Mouse (Mus musculus) layer of hippocampus, postnatal 36 days (tissue): Measurements from ENCODE around the gene Ace. TPM values are rescaled to one million over a fixed set of nuclear protein-coding genes. Genes with fewer than 3 reads are reported as not detected.
"Not testable (repeated sequence)": the region's sequence is repeated elsewhere in the genome, so short reads cannot be mapped to it uniquely, and the experiment has no call there.

Source experiments
- DNase-seq, 2 experiments: peaks; one replicate each; pipeline ENCODE4 v3.0.0; 2022
- total RNA-seq, 2 experiments: library from RNA; stranded (reverse); gene quantifications; 2 replicates each; pipeline ENCODE4 v1.2.3; 2021

Ace gene
- total RNA-seq, 2 experiments from 2014 or later: 5.0 to 8.1 TPM

DNA sequence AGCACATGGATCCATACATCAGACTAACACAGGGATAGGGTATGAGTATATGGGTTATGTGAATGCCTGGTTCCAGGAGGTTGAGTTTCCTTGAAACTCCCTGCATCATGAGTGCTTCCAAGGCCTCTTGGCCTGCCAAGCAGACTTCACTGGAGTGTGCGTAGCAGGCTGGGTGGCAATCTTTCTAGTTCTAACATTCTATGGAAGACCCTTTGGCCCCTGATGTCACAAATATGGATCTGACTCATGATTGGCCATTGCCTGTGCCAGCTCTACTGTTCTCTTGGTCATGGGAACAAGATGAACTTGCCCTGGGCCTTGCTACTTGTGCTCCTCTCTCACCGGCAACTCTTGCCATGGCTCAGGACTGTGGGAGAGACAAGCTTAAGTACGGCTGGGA lies 26.6 kb downstream of the Ace start, which contains the start of gene Ace3:
TSS of gene Ace3 (plus strand) at position 301 of the 400 bp plus-strand sequence.
- no peak for DNase-seq

- DNase-seq: no peak
Observed at GRCm38 (mm10) chr11:106000062-106000461, 32.3 kb downstream of the Ace start.

DNA sequence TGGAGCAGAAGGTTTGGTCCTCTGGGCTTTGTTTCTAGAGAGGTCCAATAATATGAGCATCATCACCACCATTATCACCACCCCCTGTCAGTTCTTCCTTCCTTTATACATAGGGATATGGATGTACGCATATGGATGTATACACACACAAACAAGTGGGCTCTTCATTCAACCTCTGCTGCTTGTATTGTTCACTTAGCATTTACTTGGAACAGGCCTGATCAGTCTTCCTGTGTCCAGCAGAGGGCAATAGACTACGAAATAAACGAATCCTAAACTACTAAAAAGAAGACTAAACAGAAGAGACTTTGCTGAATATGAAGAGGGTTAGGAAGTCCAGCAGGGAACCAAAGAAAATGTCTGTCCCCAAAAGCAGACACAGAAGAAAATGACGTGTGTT lies 34.0 kb downstream of the Ace start:
- no peak for DNase-seq

- no peak for DNase-seq
Observed at GRCm38 (mm10) chr11:106004576-106004975, 36.8 kb downstream of the Ace start.

DNA sequence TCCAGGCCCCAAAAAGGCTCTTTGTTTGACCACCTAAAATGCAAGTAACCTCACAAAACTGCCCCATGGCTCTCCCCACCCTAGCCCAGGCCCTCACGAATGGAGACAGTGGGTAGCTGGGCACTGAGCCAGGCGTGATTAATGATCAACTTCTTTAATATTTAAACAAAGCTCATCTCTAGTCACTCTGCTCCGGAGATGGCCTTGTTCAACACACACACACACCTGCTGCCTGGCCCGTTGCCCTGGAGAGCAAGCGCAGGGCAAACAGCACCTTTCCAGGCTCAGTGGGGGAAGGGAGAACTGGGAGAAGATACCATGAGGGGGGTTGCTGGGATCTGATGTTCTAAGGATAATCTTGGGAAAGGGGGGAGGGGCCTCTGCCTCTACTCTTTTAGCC lies 38.2 kb downstream of the Ace start:
- DNase-seq: no peak

GRCm38 (mm10) chr11:106007821-106008220 lies 40.1 kb downstream of the Ace start, which contains the start of gene Kcnh6:
Gene Kcnh6 (plus strand): TSS chr11:106008124.
- no peak for DNase-seq

DNA sequence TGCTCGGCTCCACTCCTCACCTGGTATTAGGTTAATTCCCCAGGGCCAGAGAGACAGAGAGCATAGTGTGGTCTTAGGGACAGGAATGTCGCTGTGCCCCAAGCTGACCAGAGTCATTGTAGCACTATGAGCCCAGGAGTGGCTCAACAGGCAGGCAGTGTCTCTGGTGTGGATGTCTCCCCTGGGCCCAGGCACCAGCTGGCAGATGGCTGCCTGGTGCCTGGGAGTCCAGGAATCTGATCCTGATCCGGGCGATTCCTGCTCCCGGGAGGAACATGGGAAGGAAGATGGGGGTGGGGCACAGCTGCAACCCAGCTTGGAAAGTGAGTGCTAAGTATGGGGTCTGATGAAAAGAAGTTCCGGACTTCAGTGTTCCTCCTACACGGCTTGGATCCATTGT lies 45.0 kb downstream of the Ace start:
- DNase-seq: no peak

DNA sequence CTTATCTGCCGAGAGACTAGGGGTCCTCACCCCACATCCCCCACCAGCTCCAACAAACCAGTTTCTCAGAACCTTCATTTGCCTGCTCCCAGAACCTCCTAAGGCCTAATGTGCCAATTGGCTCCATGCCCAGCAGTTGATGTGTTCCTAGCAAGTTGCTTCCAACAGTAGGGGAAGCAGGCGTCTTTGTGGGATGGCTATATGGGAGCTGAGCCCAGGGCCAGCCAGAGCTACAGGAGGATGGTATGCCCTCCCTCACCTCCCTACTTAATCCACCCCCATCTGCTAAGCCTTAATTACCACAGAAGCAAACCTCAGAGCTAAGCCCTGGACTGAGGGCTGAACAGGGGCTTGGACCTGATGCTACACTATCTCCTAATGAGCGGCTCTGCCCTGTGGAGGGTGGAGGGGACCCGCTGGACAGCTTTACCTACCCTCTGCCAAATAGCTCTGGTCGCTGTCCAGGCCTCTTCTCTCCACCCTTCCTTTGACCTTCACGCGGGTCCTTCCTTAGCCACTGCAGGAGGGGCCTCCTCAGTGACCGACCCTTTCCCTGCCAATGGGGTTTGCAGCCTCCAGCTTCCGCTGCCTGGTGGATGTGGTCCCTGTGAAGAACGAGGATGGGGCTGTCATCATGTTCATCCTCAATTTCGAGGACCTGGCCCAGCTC lies 45.9 kb downstream of the Ace start:
- peak in 1 of 2 experiments; percentile 43 for DNase-seq

- no peak for DNase-seq
Observed at GRCm38 (mm10) chr11:106016440-106016839, 48.7 kb downstream of the Ace start.

DNA sequence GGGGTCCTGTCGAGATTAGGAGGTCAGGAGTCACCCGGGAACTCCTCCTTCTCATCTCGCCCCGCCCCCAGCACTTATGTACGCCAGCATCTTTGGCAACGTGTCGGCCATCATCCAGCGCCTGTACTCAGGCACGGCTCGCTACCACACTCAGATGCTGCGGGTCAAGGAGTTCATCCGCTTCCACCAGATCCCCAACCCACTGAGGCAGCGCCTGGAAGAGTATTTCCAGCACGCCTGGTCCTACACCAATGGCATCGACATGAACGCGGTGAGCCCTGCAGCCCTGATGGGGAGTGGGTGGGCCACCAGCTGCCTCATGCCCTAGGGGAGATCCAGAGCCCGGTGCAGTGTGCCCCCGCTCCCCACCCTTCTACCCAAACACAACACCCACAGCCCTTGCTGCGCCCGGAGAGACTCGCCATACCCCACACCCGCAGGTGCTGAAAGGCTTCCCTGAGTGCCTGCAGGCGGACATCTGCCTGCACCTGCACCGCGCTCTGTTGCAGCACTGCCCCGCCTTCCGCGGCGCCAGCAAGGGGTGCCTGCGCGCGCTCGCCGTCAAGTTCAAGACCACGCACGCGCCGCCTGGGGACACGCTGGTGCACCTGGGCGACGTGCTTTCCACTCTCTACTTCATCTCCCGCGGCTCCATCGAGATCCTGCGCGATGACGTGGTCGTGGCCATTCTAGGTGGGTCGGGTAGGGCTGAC lies 52.5 kb downstream of the Ace start:
- DNase-seq: peak; percentile 57 to 59

GRCm38 (mm10) chr11:106025774-106026173 lies 58.0 kb downstream of the Ace start:
- no peak for DNase-seq

DNA sequence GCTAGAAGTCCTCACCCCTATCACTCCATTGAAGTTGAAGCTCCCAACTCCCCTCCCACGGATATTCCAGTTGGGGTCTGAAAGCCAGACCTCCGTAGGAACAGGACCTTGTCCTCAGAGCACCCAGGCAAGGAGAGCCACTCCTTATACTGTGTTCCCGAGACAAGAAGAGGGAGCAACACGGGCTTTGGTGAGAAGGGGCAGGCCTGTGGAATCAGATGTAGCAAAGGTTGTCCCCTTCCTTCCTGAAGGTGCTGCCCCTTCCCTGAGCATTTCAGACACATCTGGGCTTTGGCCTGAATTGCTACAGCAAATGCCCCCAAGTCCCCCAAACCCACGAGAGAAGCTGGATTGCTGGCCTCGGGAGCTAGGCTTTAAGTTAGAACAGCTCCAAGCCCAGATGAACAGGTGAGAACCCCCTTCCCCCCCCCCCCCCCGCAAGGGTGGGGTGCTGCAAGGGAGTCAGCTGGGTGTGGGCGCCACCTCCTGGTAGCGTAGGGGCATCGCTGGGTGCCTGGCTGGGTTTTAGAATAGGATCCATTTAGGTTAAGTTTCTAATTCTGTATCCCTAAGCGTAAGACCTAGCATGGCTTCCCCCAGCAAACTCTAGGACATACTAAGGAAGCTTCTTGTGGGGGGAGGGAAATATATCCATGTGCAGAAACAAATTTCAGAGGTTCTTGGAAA lies 58.9 kb downstream of the Ace start:
- peak; percentile 44 to 48 for DNase-seq

- DNase-seq: no peak
Observed at GRCm38 (mm10) chr11:106027607-106028006, 59.9 kb downstream of the Ace start.

DNA sequence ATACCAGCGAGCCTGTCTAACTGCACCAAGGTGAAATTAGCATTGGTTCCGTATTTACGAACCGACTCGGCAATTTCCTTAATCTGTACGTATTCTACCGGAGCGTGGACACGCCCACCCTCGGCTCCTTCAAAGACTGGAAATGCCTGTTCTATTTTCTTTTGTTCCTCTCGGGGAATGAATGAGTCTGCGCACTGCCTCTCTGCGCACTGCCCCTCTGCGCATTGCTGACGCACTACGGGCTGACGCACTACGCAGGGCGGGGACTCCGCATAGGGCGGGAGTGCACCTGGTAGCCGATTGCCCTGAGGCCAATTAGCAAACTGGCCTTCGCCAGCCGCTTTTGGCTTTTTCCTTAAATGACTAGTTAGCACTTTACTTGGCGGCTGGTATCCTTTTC lies 64.3 kb downstream of the Ace start:
- DNase-seq: not testable (repeated sequence)

GRCm38 (mm10) chr11:106033491-106033919 lies 65.8 kb downstream of the Ace start:
- DNase-seq: no peak

GRCm38 (mm10) chr11:106034986-106035385 lies 67.2 kb downstream of the Ace start:
- no peak for DNase-seq

DNA sequence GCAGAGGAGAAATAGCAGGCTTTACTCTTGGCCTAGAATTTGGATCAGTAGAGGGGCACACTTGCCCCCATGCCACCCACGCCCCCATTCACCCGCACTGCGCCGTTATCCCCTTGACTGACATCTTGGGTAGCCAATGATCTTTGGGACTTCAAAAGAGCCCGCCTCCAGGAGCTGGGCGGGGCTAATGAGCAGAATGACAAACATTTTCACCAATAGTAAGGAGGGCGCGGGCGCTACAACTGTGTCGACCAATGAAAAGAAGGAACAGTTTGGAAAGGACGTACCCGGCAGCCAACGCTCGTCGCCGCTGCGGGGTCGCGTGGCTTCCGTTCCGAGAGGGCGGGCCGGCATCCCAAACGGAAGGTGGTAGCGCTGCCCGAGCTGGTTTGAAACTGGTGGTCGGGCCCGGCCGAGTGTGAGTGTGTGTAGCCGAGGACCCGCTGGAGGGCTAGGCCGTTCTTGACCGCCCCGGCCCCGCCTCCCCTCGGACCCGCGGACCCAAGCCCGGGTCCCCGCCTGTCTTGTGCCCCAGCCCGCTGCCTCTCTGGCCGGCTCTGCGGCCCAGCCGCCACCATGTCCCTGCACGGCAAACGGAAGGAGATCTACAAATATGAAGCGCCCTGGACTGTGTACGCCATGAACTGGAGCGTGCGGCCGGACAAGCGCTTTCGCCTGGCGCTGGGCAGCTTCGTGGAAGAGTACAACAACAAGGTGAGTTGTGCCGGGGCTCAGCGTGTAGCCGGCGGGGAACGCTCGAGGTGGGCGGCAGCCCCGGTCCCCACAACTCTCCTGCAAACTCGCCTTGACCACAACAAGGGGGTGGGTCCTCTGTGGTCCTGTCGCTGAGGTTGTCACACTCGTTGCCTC lies 69.0 kb downstream of the Ace start, which contains the start of gene Dcaf7:
TSS of gene Dcaf7 (plus strand) at position 325 of the 870 bp plus-strand sequence.
- peak; percentile 98 to 100 for DNase-seq

- peak; percentile 46 to 51 for DNase-seq
Observed at GRCm38 (mm10) chr11:106037418-106037751, 69.6 kb downstream of the Ace start.
